In genomic region chr2:144247337-144247978, GRCm38 (mm10) we compare ENCODE assay signal across 8 mouse cellular contexts. TPM values are rescaled to one million over a fixed set of nuclear protein-coding genes. Genes with fewer than 3 reads are reported as not detected.
DNase-seq lines count a peak whose midpoint lies in the region; ATAC-seq lines count a peak whose summit lies in the region.

No protein-coding gene starts in this region.

- H3K4me2 ChIP-seq in forebrain, embryonic 11.5 days (ENCODE audit: low read depth, low read length, severe bottlenecking) = no peak overlapping the region
- no peak overlapping the region for H3K4me2 ChIP-seq in forebrain, embryonic 16.5 days (ENCODE audit: low read length)
- H3K4me2 ChIP-seq in liver, embryonic 12.5 days = no peak overlapping the region

- no peak overlapping the region for H3K4me3 ChIP-seq in forebrain, embryonic 11.5 days (ENCODE audit: low read depth, low read length)
- no peak overlapping the region for H3K4me3 ChIP-seq in forebrain, embryonic 16.5 days (replicated peaks; ENCODE audit: low read length)
- H3K4me3 ChIP-seq in liver, embryonic 12.5 days = no peak overlapping the region

- WGBS in forebrain, embryonic 11.5 days = 44% methylated on average over 5 of the region's 5 CpGs
- 52% methylated on average over 5 of the region's 5 CpGs for WGBS in forebrain, embryonic 16.5 days
- 33% methylated on average over 5 of the region's 5 CpGs for WGBS in liver, embryonic 12.5 days (ENCODE audit: insufficient replicate concordance)

- no peaks in the 10 kb centered on the region for H3K27me3 ChIP-seq in forebrain, embryonic 11.5 days (ENCODE audit: control insufficient read depth, insufficient read depth, low read length)
- H3K27me3 ChIP-seq in forebrain, embryonic 16.5 days (replicated peaks; ENCODE audit: control insufficient read depth, insufficient read depth, low read length) = no peaks in the 10 kb centered on the region
- no peaks in the 10 kb centered on the region for H3K27me3 ChIP-seq in liver, embryonic 12.5 days (replicated peaks)

- H3K4me1 ChIP-seq in forebrain, embryonic 11.5 days (replicated peaks; ENCODE audit: control insufficient read depth, insufficient read depth, low read length) = no peaks in the 10 kb centered on the region
- no peaks in the 10 kb centered on the region for H3K4me1 ChIP-seq in forebrain, embryonic 16.5 days (replicated peaks; ENCODE audit: control insufficient read depth, insufficient read depth, low read length)
- H3K4me1 ChIP-seq in liver, embryonic 12.5 days = peaks cover 32% of the 10 kb centered on the region

- no peak; the same call in 1 of the 2 replicates for ATAC-seq in forebrain, embryonic 11.5 days (replicated peaks; ENCODE audit: low FRiP score)
- ATAC-seq in forebrain, embryonic 16.5 days = no peak; the same call in 1 of the 2 replicates
- ATAC-seq in liver, embryonic 12.5 days = peak; percentile 20; the same call in 1 of the 2 replicates

- H3K9me3 ChIP-seq in forebrain, embryonic 11.5 days (ENCODE audit: control insufficient read depth, low read length) = no peaks in the 10 kb centered on the region
- H3K9me3 ChIP-seq in forebrain, embryonic 16.5 days (ENCODE audit: control insufficient read depth, low read length) = no peaks in the 10 kb centered on the region
- no peaks in the 10 kb centered on the region for H3K9me3 ChIP-seq in liver, embryonic 12.5 days (replicated peaks)

- peaks cover 7% of the 10 kb centered on the region; the same call in 1 of the 2 replicates for H3K36me3 ChIP-seq in forebrain, embryonic 11.5 days (ENCODE audit: control insufficient read depth, insufficient read depth, low read length)
- peaks cover 19% of the 10 kb centered on the region for H3K36me3 ChIP-seq in forebrain, embryonic 16.5 days (ENCODE audit: control insufficient read depth, insufficient read depth)
- H3K36me3 ChIP-seq in liver, embryonic 12.5 days = peaks cover 37% of the 10 kb centered on the region

- peak overlapping the region; percentile 27; the same call in 1 of the 2 replicates for H3K9ac ChIP-seq in forebrain, embryonic 11.5 days (ENCODE audit: low read length)
- H3K9ac ChIP-seq in forebrain, embryonic 16.5 days (replicated peaks; ENCODE audit: low read depth, low read length) = no peak overlapping the region
- H3K9ac ChIP-seq in liver, embryonic 12.5 days = no peak overlapping the region

- DNase-seq in forebrain, embryonic 11.5 days (ENCODE audit: low spot score) = no peak
- DNase-seq in spleen, postnatal 36 days (ENCODE audit: low spot score in 2 of 2) = peak; percentile 59 to 62
- DNase-seq in spleen, postnatal 4 days (ENCODE audit: low spot score in 2 of 2) = no peak
- DNase-seq in adrenal gland, postnatal 4 days (ENCODE audit: low spot score in 2 of 2) = no peak
- no peak for DNase-seq in frontal cortex, adult 2 months (ENCODE audit: extremely low spot score in 1 of 2, low spot score in 1 of 2)
- no peak for DNase-seq in right cerebral cortex, postnatal 14 days

- no peak overlapping the region for H3K27ac ChIP-seq in forebrain, embryonic 11.5 days (ENCODE audit: low read depth, low read length)
- no peak overlapping the region for H3K27ac ChIP-seq in forebrain, embryonic 16.5 days (ENCODE audit: low read length)
- peak overlapping the region; percentile 62 for H3K27ac ChIP-seq in liver, embryonic 12.5 days

RNA-seq across cellular contexts. Expression of gene Mgme1, which starts 23.0 kb away (rescaled TPM):
- polyA plus RNA-seq in forebrain, embryonic 11.5 days (2014; fragmentation: Nextera tagmentation; extraction: Ambion mirVana) = 19.1 and 19.9 TPM in 2 replicates
- 10.8 and 11.4 TPM in 2 replicates for polyA plus RNA-seq in forebrain, embryonic 16.5 days (2015; fragmentation: Nextera tagmentation; extraction: Ambion mirVana)
- polyA plus RNA-seq in liver, embryonic 12.5 days (2016; fragmentation: Nextera tagmentation; extraction: Ambion mirVana) = 17.4 and 19.0 TPM in 2 replicates
- total RNA-seq in adrenal gland, postnatal 4 days (2021) = 10 to 100 TPM; 16.5 to 17.1 TPM
- polyA plus RNA-seq in frontal cortex, adult 2 months (2012; rRNA removed) = 5.9 and 6.0 TPM in 2 replicates

RNA-seq across cellular contexts. Expression of gene Snx5, which starts 23.2 kb away (rescaled TPM):
- 117 and 129 TPM in 2 replicates for polyA plus RNA-seq in forebrain, embryonic 11.5 days (2014; fragmentation: Nextera tagmentation; extraction: Ambion mirVana)
- 55.2 and 64.3 TPM in 2 replicates for polyA plus RNA-seq in forebrain, embryonic 16.5 days (2015; fragmentation: Nextera tagmentation; extraction: Ambion mirVana)
- polyA plus RNA-seq in liver, embryonic 12.5 days (2016; fragmentation: Nextera tagmentation; extraction: Ambion mirVana) = 104 and 107 TPM in 2 replicates
- 100 to 1,000 TPM; 136 to 138 TPM for total RNA-seq in adrenal gland, postnatal 4 days (2021)
- polyA plus RNA-seq in frontal cortex, adult 2 months (2012; rRNA removed) = 74.7 and 83.1 TPM in 2 replicates

Comparison
In these comparisons a context has a peak if more than half of its experiments do, and no peak if none do; other contexts are left out.
1. DNase-seq: peak in spleen, postnatal 36 days (2 of 2); none in forebrain, embryonic 11.5 days (single experiment), spleen, postnatal 4 days (0 of 2), adrenal gland, postnatal 4 days (0 of 2), frontal cortex, adult 2 months (0 of 2) and right cerebral cortex, postnatal 14 days (single experiment).